Mouse (Mus musculus) ES-Bruce4 (cell line): ENCODE results near the gene Foxo3. TPM values are rescaled to one million over a fixed set of nuclear protein-coding genes. Genes with fewer than 3 reads are reported as not detected.

Source experiments
- H3K27ac ChIP-seq: 2 replicates; pipeline ENCODE4 v1.5.1; 2012; ENCODE audit warnings: low read length, inconsistent platforms; ENCODE audit not compliant: insufficient read depth
- H3K27me3 ChIP-seq: 2 replicates; pipeline ENCODE4 v1.6.1; 2012; ENCODE audit warnings: mild to moderate bottlenecking, low read length, inconsistent platforms; ENCODE audit not compliant: control insufficient read depth, poor library complexity, insufficient read depth, severe bottlenecking
- H3K36me3 ChIP-seq: 2 replicates; pipeline ENCODE4 v1.6.1; 2012; ENCODE audit warnings: inconsistent platforms, mild to moderate bottlenecking, low read length, moderate library complexity; ENCODE audit not compliant: control insufficient read depth, poor library complexity, insufficient read depth, severe bottlenecking
- H3K4me1 ChIP-seq: one replicate; pipeline ENCODE4 v1.8.1; 2011; ENCODE audit warnings: low read length; ENCODE audit not compliant: control insufficient read depth, insufficient read depth
- H3K4me3 ChIP-seq: 2 replicates; pipeline ENCODE4 v1.5.1; 2011; ENCODE audit warnings: low read depth, mild to moderate bottlenecking, low read length
- H3K9ac ChIP-seq: 2 replicates; pipeline ENCODE4 v1.6.1; 2012; ENCODE audit warnings: low read depth, mild to moderate bottlenecking, inconsistent platforms; ENCODE audit not compliant: poor library complexity, severe bottlenecking
- H3K9me3 ChIP-seq: replicated peaks from 2 replicates; pipeline ENCODE4 v1.6.1; 2012; ENCODE audit warnings: mild to moderate bottlenecking, low read length, inconsistent platforms; ENCODE audit not compliant: control insufficient read depth, poor library complexity, insufficient read depth, severe bottlenecking
- CTCF ChIP-seq: IDR thresholded peaks from one replicate; pipeline ENCODE4 v1.8.1; 2011; ENCODE audit warnings: low read depth, low read length
- EP300 ChIP-seq: IDR thresholded peaks from 2 replicates; pipeline ENCODE4 v1.6.1; 2011; ENCODE audit warnings: low read depth, low read length; ENCODE audit not compliant: insufficient read depth
- POLR2A ChIP-seq: IDR thresholded peaks from one replicate; pipeline ENCODE4 v1.8.1; 2011; ENCODE audit warnings: low read length; ENCODE audit not compliant: insufficient read depth
- polyA plus RNA-seq: library from polyadenylated mRNA; stranded (reverse); fragments of >200 nt; gene quantifications from 2 replicates; pipeline ENCODE4 v1.2.4, GENCODE M21; 2011; ENCODE audit warnings: low read depth; ENCODE audit not compliant: missing spikeins, insufficient read depth, insufficient read length

Foxo3 gene
- polyA plus RNA-seq, 1 experiment = 44.9 TPM

- Histone ChIP-seq H3K27ac (no peak overlapping the region), H3K36me3 (no peaks in the 10 kb centered on the region), H3K27me3 (no peaks in the 10 kb centered on the region), H3K9ac (no peak overlapping the region), H3K4me1 (peaks cover 5% of the 10 kb centered on the region), H3K4me3 (no peak overlapping the region), H3K9me3 (no peaks in the 10 kb centered on the region)
- no peak for TF ChIP-seq CTCF
- TF ChIP-seq EP300 = no peak
- no peak for TF ChIP-seq POLR2A
Observed at GRCm38 (mm10) chr10:42173839-42174238, 102.7 kb downstream of the Foxo3 start.

- H3K4me1 ChIP-seq = peaks cover 5% of the 10 kb centered on the region
- H3K36me3 ChIP-seq = no peaks in the 10 kb centered on the region
- H3K9ac ChIP-seq = no peak overlapping the region
- no peaks in the 10 kb centered on the region for H3K9me3 ChIP-seq
- H3K27ac ChIP-seq = no peak overlapping the region
- H3K27me3 ChIP-seq = no peaks in the 10 kb centered on the region
- H3K4me3 ChIP-seq = no peak overlapping the region
- TF ChIP-seq POLR2A (no peak), CTCF (no peak), EP300 (no peak)
Observed at GRCm38 (mm10) chr10:42170889-42171347, 105.6 kb downstream of the Foxo3 start.

GRCm38 (mm10) chr10:42170201-42170600, 106.4 kb downstream of the Foxo3 start:
- Histone ChIP-seq H3K9me3 (no peaks in the 10 kb centered on the region), H3K4me3 (no peak overlapping the region), H3K4me1 (peaks cover 5% of the 10 kb centered on the region), H3K27me3 (no peaks in the 10 kb centered on the region), H3K27ac (no peak overlapping the region), H3K9ac (no peak overlapping the region), H3K36me3 (no peaks in the 10 kb centered on the region)
- no peak for TF ChIP-seq POLR2A
- TF ChIP-seq EP300 = no peak
- TF ChIP-seq CTCF = no peak

- TF ChIP-seq POLR2A (no peak), EP300 (no peak), CTCF (no peak)
- H3K9me3 ChIP-seq = peaks cover 2% of the 10 kb centered on the region; the same call in 1 of the 2 replicates
- no peak overlapping the region for H3K4me3 ChIP-seq
- no peak overlapping the region for H3K9ac ChIP-seq
- H3K27me3 ChIP-seq = no peaks in the 10 kb centered on the region
- H3K27ac ChIP-seq = no peak overlapping the region
- peaks cover 2% of the 10 kb centered on the region for H3K4me1 ChIP-seq
- no peaks in the 10 kb centered on the region for H3K36me3 ChIP-seq
Observed at GRCm38 (mm10) chr10:42154727-42155126, 121.8 kb downstream of the Foxo3 start.

- TF ChIP-seq EP300 (no peak), POLR2A (no peak), CTCF (no peak)
Observed at GRCm38 (mm10) chr10:42152426-42153205, 123.9 kb downstream of the Foxo3 start.

GRCm38 (mm10) chr10:42149767-42150166, 126.8 kb downstream of the Foxo3 start:
- Histone ChIP-seq H3K4me3 (no peak overlapping the region), H3K27ac (no peak overlapping the region), H3K9ac (no peak overlapping the region), H3K4me1 (peaks cover 2% of the 10 kb centered on the region), H3K9me3 (no peaks in the 10 kb centered on the region), H3K36me3 (no peaks in the 10 kb centered on the region), H3K27me3 (no peaks in the 10 kb centered on the region)
- TF ChIP-seq EP300 = no peak
- no peak for TF ChIP-seq CTCF
- TF ChIP-seq POLR2A = no peak

More at GRCm38 (mm10) chr10:42152426-42153205, 123.9 kb downstream of the Foxo3 start:
- Histone ChIP-seq H3K9me3 (no peaks in the 10 kb centered on the region), H3K36me3 (no peaks in the 10 kb centered on the region), H3K27me3 (no peaks in the 10 kb centered on the region), H3K9ac (no peak overlapping the region), H3K27ac (no peak overlapping the region), H3K4me1 (peaks cover 2% of the 10 kb centered on the region), H3K4me3 (no peak overlapping the region)
